Mouse (Mus musculus) gastrocnemius, adult 8-10 months (tissue): ENCODE measurements at regions not wholly inside any gene's neighbourhood (a gene's known extent, or its start where the extent isn't known, plus 50 kb on each side); places are given as distances from the start of the nearest gene placed in this dataset.

Source experiments
- DNase-seq, 2 experiments: peaks; one replicate each; pipeline ENCODE4 v3.0.0; 2022; ENCODE audit warnings: low spot score in 2 of 2

DNA sequence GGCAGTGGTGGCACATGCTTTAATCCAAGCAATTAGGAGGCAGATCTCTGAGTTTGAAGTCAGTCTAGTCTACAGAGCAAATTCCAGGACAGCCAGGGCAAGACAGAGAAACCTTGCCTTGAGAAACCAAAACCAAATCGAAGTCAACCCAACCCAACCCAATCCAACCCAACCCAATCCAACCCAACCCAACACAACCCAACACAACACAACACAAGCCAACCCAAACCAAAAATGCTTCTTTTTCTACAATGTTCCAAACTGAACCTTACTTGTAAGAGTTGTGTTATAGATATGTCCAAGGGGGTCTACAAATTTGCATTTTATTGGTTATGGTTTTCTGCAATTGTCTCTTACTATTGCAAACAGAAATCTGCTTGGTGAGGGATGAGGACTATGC is 52.8 kb upstream of the Chodl start:
- no peak for DNase-seq

DNA sequence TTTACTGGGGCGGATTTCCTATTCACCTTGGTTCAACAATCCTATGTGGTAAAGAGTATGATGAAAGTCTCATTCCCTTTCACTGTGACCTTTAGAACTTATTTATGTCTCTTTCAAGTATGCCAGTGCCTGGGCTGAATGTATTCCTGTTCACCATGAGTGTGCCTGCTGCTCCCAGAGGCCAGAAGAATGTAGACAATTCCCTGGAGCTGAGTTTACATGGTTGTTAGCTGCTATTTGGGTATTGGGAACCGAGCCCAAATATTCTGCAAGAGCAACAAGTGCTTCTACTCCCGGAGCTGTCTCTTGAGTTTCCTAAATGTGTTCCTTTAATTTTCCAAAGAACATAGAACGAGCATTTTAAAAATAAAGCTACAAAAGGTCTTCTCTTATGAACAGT is 71.7 kb upstream of the Chodl start:
- DNase-seq: no peak

GRCm38 (mm10) chr16:78830957-78831356 is 99.8 kb upstream of the Chodl start:
- DNase-seq: no peak

DNA sequence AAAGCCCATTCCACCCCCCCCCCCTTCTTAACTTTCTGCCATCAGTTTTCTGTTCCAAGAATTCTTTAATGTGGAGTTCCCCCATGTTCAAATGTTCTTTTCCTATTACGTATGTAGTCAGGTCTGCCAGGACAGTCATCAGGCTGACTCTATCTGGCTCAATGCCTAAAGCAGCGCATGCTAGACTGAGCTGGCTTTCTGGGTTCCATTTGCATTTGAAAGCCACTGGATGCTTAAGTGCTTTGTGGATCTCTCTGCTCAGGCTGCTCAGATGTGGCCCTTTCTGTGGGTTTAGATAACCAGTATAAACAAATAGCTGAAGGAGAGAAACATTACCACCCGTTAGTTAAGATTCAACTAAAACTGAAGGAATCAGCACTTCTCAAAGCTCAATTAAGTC is 103.0 kb upstream of the Chodl start:
- DNase-seq: no peak

GRCm38 (mm10) chr16:78790064-78790463 is 140.7 kb upstream of the Chodl start:
- DNase-seq: no peak

DNA sequence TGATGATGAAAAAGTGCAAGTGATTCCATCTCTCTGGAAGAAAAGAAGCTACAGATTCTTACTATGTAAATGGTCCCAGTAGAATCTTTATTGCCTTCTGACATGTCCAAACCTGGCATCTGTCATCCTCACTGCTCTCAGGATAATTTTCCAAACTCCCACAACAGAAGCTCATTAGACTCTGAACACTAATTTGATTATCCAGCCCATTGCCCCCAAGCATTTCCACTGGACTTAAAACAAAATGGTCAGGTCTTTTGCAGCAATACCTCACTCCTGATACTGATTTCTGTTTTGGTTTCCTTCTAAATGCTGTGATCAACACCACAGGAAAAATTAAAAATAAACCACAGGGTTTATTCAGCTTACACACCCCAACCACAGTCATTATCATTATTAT is 171.5 kb upstream of the Chodl start:
- no peak for DNase-seq

- no peak for DNase-seq
These were observed 161.4 kb upstream of the D16Ertd472e start for GRCm38 (mm10) chr16:78737902-78738301.

DNA sequence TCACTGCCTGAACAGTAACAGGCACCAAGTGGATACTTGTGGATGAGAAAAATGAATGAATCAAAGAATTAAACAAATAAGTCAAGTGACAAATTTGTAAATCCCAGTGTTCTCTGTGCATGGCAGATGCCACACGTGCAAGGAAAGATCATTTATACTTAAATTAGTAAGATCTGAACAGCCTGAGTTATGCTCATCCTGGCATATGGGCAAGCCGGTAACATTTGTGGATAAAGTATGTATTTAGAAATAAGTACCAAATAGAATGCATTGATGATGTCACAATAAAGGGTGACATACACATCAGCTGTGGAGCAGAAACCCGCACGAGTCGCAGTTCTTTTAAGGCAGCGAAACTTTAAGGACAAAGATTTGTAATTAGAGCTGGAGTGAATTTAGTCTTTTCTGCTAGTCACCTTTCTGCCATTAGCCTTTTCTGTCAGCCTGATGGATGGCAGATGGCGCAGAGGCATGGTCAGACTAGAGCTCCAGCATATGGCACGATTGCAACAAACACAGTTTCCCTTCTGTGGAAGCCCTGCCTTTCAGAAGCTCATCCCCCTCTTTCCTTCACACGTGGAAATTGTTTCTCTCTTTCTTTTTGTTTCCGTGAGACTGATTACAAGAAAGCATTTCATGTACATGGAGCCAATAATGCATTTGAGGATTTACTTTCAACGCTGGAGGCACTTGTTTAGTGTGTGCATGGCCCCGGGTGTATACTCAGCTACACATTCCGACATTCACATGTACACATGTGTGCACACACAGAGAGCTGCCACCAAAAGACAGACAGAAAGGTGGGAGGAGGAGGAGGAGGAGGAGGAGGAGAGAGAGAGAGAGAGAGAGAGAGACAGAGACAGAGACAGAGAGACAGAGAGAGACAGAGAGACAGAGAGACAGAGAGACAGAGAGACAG is 154.3 kb upstream of the D16Ertd472e start:
- DNase-seq: no peak

DNA sequence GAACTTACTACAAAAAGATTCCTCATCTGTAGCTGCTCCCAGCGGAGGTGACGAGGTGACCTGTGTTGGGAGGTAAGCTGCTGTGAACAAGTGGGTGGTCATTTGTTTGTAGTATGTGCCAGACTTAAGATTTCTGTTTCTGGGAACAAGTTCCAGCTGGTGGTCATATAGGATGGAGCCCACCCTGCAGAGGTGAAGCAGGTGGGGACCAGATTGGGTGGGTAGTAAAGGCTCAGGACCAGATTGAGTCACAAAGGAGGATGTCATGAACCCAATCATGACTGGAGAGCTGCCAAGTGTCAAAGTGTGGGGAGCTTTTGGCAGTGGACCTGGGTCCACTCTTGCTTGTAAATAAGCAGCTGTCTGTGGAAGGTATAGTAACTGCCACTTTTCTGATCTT is 149.0 kb upstream of the D16Ertd472e start:
- no peak for DNase-seq

- no peak for DNase-seq
These were observed 133.4 kb upstream of the D16Ertd472e start for GRCm38 (mm10) chr16:78709943-78710342.

DNA sequence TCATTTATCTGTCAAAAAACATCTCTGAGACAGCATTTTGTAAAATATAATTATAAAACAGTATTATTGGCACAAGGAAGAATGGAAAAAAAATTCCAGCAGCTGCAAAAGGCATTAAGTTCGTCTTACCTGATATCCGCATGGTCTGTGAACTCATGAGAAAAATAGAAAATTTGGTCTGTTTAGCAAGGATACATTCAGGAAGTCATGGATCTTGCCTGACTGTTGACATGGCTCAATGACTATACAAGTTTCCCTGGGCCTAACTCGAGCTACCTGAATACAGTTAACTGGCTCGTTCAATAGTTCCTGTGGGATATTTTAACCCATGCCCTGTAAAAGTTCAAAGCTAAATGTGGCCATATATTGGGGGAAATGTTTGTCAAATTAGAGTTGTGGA is 131.1 kb upstream of the D16Ertd472e start:
- no peak for DNase-seq

DNA sequence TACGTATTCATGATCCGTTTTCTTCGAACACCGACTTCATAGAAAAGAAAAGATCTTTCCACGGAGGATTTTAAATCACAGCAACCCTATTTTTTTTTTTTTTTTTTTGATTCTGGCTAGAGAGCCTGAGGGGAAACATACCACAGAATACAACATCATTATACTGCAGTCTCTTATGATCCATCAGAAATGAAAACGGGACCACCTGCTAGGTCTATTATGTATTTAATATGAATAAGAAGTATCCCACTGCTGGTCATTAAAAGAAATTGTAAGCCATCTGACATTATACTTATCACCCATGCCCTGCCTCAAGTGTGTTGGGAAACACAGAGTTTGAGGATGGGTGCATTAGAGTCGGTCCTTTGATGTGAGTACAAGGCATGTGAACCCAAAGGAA is 130.7 kb upstream of the D16Ertd472e start:
- DNase-seq: no peak

- no peak for DNase-seq
These were observed 121.2 kb upstream of the D16Ertd472e start for GRCm38 (mm10) chr16:78697514-78698209.

GRCm38 (mm10) chr16:78688251-78688650 is 111.7 kb upstream of the D16Ertd472e start:
- DNase-seq: no peak

GRCm38 (mm10) chr16:78685160-78685559 is 108.7 kb upstream of the D16Ertd472e start:
- DNase-seq: no peak

- DNase-seq: no peak
These were observed 107.5 kb upstream of the D16Ertd472e start for GRCm38 (mm10) chr16:78684031-78684430.

- no peak for DNase-seq
These were observed 84.6 kb upstream of the D16Ertd472e start for GRCm38 (mm10) chr16:78661126-78661525.

GRCm38 (mm10) chr16:78644710-78645109 is 68.2 kb upstream of the D16Ertd472e start:
- no peak for DNase-seq

DNA sequence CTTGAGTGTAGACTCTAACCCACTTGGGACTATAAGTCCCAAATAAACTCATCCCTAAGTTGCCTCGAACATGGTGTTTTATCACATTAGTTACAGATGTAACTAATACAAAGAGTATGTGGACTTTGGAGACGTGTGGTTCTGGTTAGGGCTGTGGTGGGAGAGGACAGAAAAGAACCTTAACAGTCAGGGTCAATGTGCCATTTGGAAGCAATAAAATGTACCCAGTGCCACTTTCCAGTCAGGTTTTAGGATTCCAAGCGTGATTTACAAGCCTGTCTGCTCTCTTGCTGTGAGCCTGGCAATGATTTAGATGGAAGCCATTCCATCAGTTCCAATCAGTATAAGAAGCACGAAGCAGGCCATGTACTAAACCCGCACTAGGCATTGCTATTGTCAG is 65.2 kb upstream of the D16Ertd472e start:
- DNase-seq: no peak

GRCm38 (mm10) chr16:78641205-78641604 is 64.7 kb upstream of the D16Ertd472e start:
- DNase-seq: no peak

- no peak for DNase-seq
These were observed 60.9 kb upstream of the D16Ertd472e start for GRCm38 (mm10) chr16:78637452-78637851.

GRCm38 (mm10) chr16:78637015-78637414 is 60.5 kb upstream of the D16Ertd472e start:
- no peak for DNase-seq

DNA sequence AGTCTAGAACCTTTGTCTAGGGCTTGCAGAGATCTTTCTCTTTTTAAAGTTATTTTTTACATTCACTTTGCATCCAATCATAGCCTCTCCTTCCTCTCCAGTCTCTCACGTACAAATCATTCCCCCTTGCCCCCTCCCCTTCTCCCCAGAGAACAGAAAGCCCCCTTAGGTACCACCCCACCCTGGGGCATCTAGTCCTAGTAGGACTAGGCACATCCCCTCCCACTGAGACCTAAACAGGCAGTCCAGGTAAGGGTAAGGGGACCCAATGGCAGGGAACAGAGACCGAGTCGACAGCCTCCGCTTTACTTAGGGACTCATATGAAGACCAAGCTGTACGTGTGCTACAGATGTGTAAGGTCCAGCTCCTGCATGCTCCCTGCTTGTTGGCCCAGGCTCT is 59.3 kb upstream of the D16Ertd472e start:
- no peak for DNase-seq
